Mouse (Mus musculus): ENCODE measurements around the gene 9130230L23Rik.

Gene 9130230L23Rik

DNA sequence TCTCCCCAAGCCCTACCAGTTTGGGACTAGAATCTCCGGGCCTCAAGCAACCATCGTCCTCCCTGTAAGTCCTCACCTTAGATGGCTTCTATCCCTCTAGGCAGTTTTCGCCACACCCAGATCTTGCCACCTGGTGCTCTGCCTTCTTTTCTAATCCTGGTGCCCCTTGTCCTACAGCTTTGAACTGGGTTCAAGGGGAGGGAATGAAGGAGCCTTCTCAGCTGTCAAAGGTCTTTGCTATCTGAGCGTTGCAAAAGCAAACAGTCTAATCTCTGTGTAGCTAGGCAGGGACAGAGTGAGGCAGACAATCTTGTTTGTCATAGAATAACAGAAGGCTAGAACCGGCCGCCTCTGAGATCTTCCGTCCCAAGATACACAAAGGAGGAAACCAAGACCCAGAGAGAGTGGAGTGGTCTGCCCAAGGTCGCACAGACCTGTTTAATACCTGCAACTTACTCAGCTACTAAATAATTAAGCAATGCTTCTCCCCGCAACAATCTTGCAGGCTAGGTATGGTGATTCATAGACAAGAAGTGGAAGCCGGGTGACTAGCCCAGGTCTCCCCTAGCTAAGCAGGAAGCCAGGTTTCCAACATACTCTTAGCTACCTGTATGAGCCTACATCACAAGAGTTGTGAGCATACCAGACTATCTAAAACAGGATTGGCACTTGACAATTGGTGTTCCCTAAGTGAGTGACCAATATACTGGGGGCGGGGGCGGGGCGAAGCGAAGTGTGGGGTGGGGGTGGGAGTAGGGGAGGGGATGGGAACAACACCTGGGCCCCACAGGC, at the start of gene 9130230L23Rik:
Gene 9130230L23Rik, minus strand, starts transcription at position 152 of the 792 bp plus-strand sequence.
- in situ Hi-C loops (cut with MboI, MseI): no loop called here

GRCm38 (mm10) chr5:66052777-66053548, 48.9 kb upstream of the 9130230L23Rik start:
- in situ Hi-C loops (cut with MboI, MseI): no loop called here

DNA sequence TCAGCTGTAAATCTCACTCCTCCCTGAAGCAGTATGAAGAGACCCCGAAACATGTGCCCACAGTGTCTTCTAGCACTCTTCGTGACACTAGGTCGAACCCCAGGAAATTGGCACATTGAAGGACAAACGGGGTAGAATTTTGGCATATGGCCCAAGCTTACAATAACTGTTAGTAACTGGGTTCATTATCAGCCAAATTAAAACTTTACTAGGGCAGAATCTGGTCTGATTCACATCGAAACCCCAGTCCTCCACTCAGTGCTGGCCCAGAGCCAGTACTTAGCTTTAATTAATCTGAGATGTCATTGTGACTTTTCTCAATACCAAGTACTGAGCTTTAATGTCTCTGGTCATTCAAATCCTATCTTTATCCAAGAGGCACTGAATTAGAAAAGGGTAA, 46.8 kb upstream of the 9130230L23Rik start:
- in situ Hi-C loops (cut with MboI, MseI): no loop called here

DNA sequence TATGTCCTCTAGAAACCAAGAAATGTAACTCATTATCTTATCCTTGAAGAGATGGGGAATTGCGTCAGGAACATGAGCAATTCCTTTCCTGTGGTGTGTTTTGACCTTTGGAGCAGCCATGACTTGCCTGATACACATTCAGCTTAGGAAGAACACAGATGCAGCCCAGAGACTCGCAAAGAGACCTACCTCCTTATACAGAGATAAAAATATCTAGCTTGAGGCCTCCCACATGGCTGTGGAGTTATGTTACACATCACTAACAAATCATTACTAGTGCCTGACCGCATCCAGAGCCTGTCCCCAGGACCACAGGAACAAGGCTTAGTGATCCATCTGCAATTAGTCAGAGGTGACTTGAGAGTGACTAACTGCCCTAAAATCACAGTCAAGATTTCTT, 42.3 kb upstream of the 9130230L23Rik start:
- in situ Hi-C loops (cut with MboI, MseI): no loop called here

GRCm38 (mm10) chr5:66043897-66044296, 39.8 kb upstream of the 9130230L23Rik start:
- in situ Hi-C loops (cut with MboI, MseI): no loop called here

DNA sequence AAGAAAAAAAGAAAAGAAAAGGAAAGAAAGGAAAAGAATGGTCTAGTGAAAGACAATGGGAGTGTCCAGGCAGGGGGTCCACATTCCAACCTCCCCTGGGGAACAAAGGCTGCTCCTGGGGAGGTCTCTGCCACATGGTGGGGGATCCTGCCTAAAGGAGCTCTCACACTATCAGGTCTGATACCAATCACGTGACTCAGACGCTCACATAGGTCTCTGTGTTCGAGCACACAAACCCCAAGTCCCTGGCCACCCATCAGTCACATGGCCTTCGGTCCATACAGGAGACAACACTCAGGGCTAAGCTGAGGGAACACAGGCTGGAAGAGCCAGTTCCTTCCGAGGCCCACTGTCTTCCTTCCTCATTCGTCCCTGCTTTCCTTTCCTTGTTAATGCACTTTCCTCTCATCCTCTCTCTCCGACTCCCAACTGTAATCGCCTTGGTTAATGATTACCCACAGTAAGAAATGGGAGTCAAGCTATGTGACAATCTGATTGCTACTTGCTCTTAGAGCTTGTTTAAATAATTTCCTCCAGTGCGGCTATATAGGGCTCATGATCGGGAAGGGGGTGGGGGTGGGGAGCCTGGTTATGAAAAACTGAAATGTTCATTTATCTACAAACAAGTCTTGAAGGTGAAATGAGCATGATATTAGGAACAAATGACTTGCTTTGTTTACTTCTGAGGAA, 38.7 kb upstream of the 9130230L23Rik start:
- in situ Hi-C loops (cut with MboI, MseI): no loop called here

GRCm38 (mm10) chr5:66040744-66041279, 36.7 kb upstream of the 9130230L23Rik start:
- in situ Hi-C loops (cut with MboI, MseI): no loop called here

GRCm38 (mm10) chr5:66039813-66040212, 35.7 kb upstream of the 9130230L23Rik start:
- in situ Hi-C loops (cut with MboI, MseI): no loop called here

GRCm38 (mm10) chr5:66037066-66037465, 33.0 kb upstream of the 9130230L23Rik start:
- in situ Hi-C loops (cut with MboI, MseI): no loop called here

GRCm38 (mm10) chr5:66036440-66037054, 32.5 kb upstream of the 9130230L23Rik start:
- in situ Hi-C loops (cut with MboI, MseI): no loop called here

GRCm38 (mm10) chr5:66034375-66035195, 30.5 kb upstream of the 9130230L23Rik start:
- in situ Hi-C loops (cut with MboI, MseI): no loop called here

- in situ Hi-C loops (cut with MboI, MseI): no loop called here
These were observed 28.7 kb upstream of the 9130230L23Rik start for GRCm38 (mm10) chr5:66032826-66033225.

GRCm38 (mm10) chr5:66031699-66032098, 27.6 kb upstream of the 9130230L23Rik start:
- in situ Hi-C loops (cut with MboI, MseI): no loop called here

GRCm38 (mm10) chr5:66028232-66028631, 24.1 kb upstream of the 9130230L23Rik start:
- in situ Hi-C loops (cut with MboI, MseI): no loop called here

DNA sequence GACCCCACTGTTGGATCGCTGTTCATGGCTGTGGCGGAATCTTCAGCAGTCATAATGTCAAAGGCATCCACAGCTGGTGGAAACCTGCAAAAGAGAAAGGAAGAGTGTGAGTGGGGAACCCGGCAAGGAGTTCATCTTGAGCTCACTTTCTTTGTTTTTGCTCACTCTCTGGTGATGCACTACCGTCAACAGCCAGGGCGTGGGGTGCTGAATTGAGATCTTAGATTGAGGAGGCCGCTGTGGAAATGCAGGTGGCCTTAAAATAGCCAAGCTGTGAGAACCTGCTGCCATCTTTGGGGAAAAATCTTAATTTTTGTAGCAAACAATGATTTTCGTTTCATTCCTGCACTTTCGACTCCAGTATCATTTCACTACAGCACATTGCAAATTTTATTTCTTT, 23.1 kb upstream of the 9130230L23Rik start:
- in situ Hi-C loops (cut with MboI, MseI): no loop called here

- in situ Hi-C loops (cut with MboI, MseI): no loop called here
These were observed 22.7 kb upstream of the 9130230L23Rik start for GRCm38 (mm10) chr5:66026796-66027195.

DNA sequence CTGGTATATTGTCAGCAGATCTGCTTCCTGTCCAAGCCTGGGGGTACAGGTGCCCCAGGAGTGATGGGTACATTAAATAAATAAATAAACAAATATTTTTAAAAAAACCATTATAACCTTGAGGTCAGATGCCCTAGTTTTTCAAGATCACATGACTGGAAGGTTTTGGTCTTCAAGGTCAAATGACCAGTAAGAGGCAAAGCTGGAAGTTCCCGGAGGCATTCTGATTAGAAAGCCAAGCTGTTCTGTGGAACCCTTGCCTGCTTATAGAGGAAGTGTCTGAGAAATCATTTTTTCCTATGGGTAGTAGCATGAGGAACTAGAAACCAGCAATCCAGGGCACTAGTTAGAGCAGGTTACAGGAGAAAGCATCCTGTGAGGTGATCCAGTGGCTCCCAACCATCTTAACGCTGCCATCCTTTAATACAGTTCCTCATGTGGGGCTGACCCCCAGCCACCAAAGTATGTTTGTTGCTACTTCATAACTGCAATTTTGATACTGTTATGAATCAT, 11.4 kb upstream of the 9130230L23Rik start:
- in situ Hi-C loops (cut with MboI, MseI): no loop called here

GRCm38 (mm10) chr5:66014437-66014836, 10.4 kb upstream of the 9130230L23Rik start:
- in situ Hi-C loops (cut with MboI, MseI): no loop called here

- in situ Hi-C loops (cut with MboI, MseI): no loop called here
These were observed 9.9 kb upstream of the 9130230L23Rik start for GRCm38 (mm10) chr5:66013999-66014398.

DNA sequence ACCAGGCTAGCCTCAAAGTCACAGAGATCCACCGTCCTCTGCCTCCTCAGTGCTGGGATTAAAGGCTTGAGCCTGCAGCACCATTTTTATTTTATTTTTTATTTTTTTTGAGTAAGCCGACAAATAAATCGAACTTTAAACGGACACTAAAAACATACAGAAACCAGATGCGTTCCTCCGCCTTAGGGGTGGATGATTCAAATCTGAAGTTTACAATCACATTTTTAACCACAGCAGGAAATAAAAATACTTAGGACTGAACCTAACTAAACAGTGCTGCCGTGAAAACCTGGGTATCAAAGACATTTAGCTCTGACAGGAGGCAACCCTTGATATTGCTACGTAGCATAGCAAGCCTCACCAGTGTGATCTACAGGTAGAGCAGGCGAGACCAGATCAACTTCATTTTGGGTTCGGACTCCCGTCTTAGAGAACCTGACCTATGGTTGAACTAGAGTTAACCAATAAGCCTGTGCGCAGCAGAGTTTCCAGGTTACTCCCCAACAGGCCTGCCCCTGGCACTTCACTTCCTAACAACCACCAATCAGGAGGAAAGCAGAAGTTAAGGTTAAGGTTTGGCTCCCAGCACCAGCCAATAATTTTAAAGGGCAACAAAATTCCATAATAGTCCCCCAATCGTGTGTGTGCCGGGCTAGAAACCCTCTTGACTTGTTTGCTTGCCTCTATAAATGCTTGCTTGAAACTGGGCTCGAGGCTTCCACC, 4.3 kb upstream of the 9130230L23Rik start:
- in situ Hi-C loops (cut with MboI, MseI): no loop called here
